Mouse (Mus musculus) brown adipose tissue, adult 24 weeks (tissue): Measurements from ENCODE around the gene Chd5. TPM values are rescaled to one million over a fixed set of nuclear protein-coding genes. Genes with fewer than 3 reads are reported as not detected.

Experiments used
- H3K27ac ChIP-seq: fragments of 200-500 bp; replicated peaks from 2 replicates; pipeline ENCODE4 v1.5.1; 2012; ENCODE audit warnings: low read depth, mild to moderate bottlenecking, low read length
- H3K4me1 ChIP-seq: fragments of 200-500 bp; 2 replicates; pipeline ENCODE4 v1.6.1; 2012; ENCODE audit warnings: low read length, mixed read lengths; ENCODE audit not compliant: control insufficient read depth, insufficient read depth, insufficient read length
- H3K4me3 ChIP-seq: fragments of 200-500 bp; 2 replicates; pipeline ENCODE4 v1.5.1; 2012; ENCODE audit warnings: low read depth, mild to moderate bottlenecking, low read length, moderate library complexity; ENCODE audit not compliant: insufficient read depth
- polyA plus RNA-seq: library from polyadenylated mRNA; stranded (reverse); fragments of >200 nt; gene quantifications from 2 replicates; pipeline ENCODE4 v1.2.4, GENCODE M21; 2012; ENCODE audit not compliant: missing spikeins, insufficient read depth, insufficient read length

Gene Chd5
- polyA plus RNA-seq, 1 experiment, result not detected

GRCm38 (mm10) chr4:152333587-152333986, 4.9 kb upstream of the Chd5 start:
- Histone ChIP-seq H3K27ac (no peak overlapping the region), H3K4me3 (no peak overlapping the region)

GRCm38 (mm10) chr4:152337772-152338171, 679 bp upstream of the Chd5 start:
- H3K4me3 ChIP-seq, result no peak overlapping the region
- H3K27ac ChIP-seq, result no peak overlapping the region
- H3K4me1 ChIP-seq, result no peaks in the 10 kb centered on the region

More at GRCm38 (mm10) chr4:152333587-152333986, 4.9 kb upstream of the Chd5 start:
- no peaks in the 10 kb centered on the region for H3K4me1 ChIP-seq

GRCm38 (mm10) chr4:152339293-152339790, 891 bp downstream of the Chd5 start:
- Histone ChIP-seq H3K4me3 (no peak overlapping the region), H3K27ac (no peak overlapping the region), H3K4me1 (no peaks in the 10 kb centered on the region)

- Histone ChIP-seq H3K27ac (no peak overlapping the region), H3K4me3 (no peak overlapping the region), H3K4me1 (no peaks in the 10 kb centered on the region)
Measured at GRCm38 (mm10) chr4:152340584-152341284, 2.3 kb downstream of the Chd5 start.

GRCm38 (mm10) chr4:152343296-152343695, 4.8 kb downstream of the Chd5 start:
- Histone ChIP-seq H3K4me3 (no peak overlapping the region), H3K27ac (no peak overlapping the region), H3K4me1 (no peaks in the 10 kb centered on the region)

GRCm38 (mm10) chr4:152344651-152345050, 6.2 kb downstream of the Chd5 start:
- no peak overlapping the region for H3K4me3 ChIP-seq
- H3K4me1 ChIP-seq, result no peaks in the 10 kb centered on the region
- no peak overlapping the region for H3K27ac ChIP-seq

GRCm38 (mm10) chr4:152345120-152345889, 6.9 kb downstream of the Chd5 start:
- Histone ChIP-seq H3K4me1 (no peaks in the 10 kb centered on the region), H3K4me3 (no peak overlapping the region), H3K27ac (no peak overlapping the region)

GRCm38 (mm10) chr4:152349837-152350381, 11.5 kb downstream of the Chd5 start:
- Histone ChIP-seq H3K27ac (no peak overlapping the region), H3K4me1 (no peaks in the 10 kb centered on the region), H3K4me3 (no peak overlapping the region)

- H3K4me3 ChIP-seq, result no peak overlapping the region
Measured at GRCm38 (mm10) chr4:152350722-152351421, 12.4 kb downstream of the Chd5 start.

GRCm38 (mm10) chr4:152351422-152352305, 13.2 kb downstream of the Chd5 start:
- no peaks in the 10 kb centered on the region for H3K4me1 ChIP-seq
- H3K27ac ChIP-seq, result no peak overlapping the region
- H3K4me3 ChIP-seq, result no peak overlapping the region

More at GRCm38 (mm10) chr4:152350722-152351421, 12.4 kb downstream of the Chd5 start:
- H3K27ac ChIP-seq, result no peak overlapping the region
- H3K4me1 ChIP-seq, result no peaks in the 10 kb centered on the region

GRCm38 (mm10) chr4:152353886-152354637, 15.6 kb downstream of the Chd5 start:
- no peak overlapping the region for H3K4me3 ChIP-seq
- no peaks in the 10 kb centered on the region for H3K4me1 ChIP-seq
- no peak overlapping the region for H3K27ac ChIP-seq

- H3K4me1 ChIP-seq, result no peaks in the 10 kb centered on the region
- H3K4me3 ChIP-seq, result no peak overlapping the region
Measured at GRCm38 (mm10) chr4:152355672-152356071, 17.2 kb downstream of the Chd5 start.

GRCm38 (mm10) chr4:152359700-152360099, 21.2 kb downstream of the Chd5 start:
- H3K27ac ChIP-seq, result no peak overlapping the region

More at GRCm38 (mm10) chr4:152355672-152356071, 17.2 kb downstream of the Chd5 start:
- no peak overlapping the region for H3K27ac ChIP-seq

More at GRCm38 (mm10) chr4:152359700-152360099, 21.2 kb downstream of the Chd5 start:
- Histone ChIP-seq H3K4me1 (no peaks in the 10 kb centered on the region), H3K4me3 (no peak overlapping the region)
